Mouse (Mus musculus): Measurements from ENCODE around the gene Pcca.

DNA sequence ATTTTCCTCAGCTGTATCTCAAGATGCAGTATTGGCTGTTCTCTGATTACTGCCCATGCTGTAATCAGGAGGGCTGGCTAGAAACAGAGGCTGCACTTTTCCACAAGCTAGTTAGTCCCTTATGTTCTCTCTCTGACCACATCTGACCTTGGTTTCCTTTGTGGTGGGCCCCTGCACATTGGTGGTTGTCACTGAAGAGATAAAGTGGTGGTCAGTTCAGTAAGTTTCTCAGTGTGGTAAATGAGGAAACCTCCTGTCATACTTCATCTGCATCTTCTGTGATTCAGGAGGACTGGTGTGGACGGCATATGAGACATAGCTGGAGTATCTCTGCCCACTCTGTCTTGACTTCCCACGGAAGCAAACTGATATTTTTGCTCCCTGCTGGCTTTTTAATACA lies 254.1 kb downstream of the Pcca start:
- TF ChIP-seq POLR2A (IDR thresholded peaks at IDR 0.05; ENCODE audit: extremely low read depth, insufficient read depth, low read length) (no peak), CTCF (IDR thresholded peaks at IDR 0.05; ENCODE audit: low read depth, low read length) (no peak)
